18 mouse cellular contexts compared by ENCODE assay signal in genomic region chr9:45261872-45262271, GRCm38 (mm10). TPM values are rescaled to one million over a fixed set of nuclear protein-coding genes. Genes with fewer than 3 reads are reported as not detected.
"Had no signal": no experiment of that assay in that cellular context is flagged by ENCODE, and none has a peak within 500 bp of the region (broad histone marks: within the 10 kb centered on the region; RNA-seq: fewer than 3 reads in every experiment).

No protein-coding gene starts in this region.

- DNase-seq: liver, postnatal 0 days; right cerebral cortex, postnatal 25 days; spleen, adult 18-20 months; thymus, adult 18-20 months; thymus, postnatal 36 days had no signal

RNA-seq across cellular contexts. Expression of gene Tmprss13, which starts 57.0 kb away (rescaled TPM):
- total RNA-seq: layer of hippocampus, adult 18-20 months; layer of hippocampus, postnatal 14 days; left cerebral cortex, adult 8-10 months; left cerebral cortex, postnatal 14 days; left cerebral cortex, postnatal 4 days had no signal
- polyA plus RNA-seq: liver, embryonic 14.5 days; liver, postnatal 0 days; macrophage; midbrain, postnatal 0 days; neural tube, embryonic 11.5 days had no signal

RNA-seq across cellular contexts. Expression of gene Tmprss4, which starts 58.0 kb away (rescaled TPM):
- total RNA-seq: layer of hippocampus, adult 18-20 months; layer of hippocampus, postnatal 14 days; left cerebral cortex, postnatal 4 days had no signal
- polyA plus RNA-seq: limb, embryonic 12.5 days; liver, embryonic 11.5 days; liver, postnatal 0 days; midbrain, embryonic 12.5 days; midbrain, postnatal 0 days; neural tube, embryonic 11.5 days; neural tube, embryonic 14.5 days had no signal
